Mouse (Mus musculus) spleen, embryonic (tissue): Measurements from ENCODE around the gene Fbxo30.

Experiments
- CTCF ChIA-PET: fragments of 350-600 bp; sonication (Branson Sonifier 250); formaldehyde crosslinking; loops from one replicate; lab custom pipeline; 2022; lab: Charles Lee

Fbxo30 gene

GRCm38 (mm10) chr10:11322316-11322715, 41.2 kb downstream of the Fbxo30 start:
- CTCF ChIA-PET = no interaction called here

GRCm38 (mm10) chr10:11323202-11323898, 42.2 kb downstream of the Fbxo30 start:
- CTCF ChIA-PET = no interaction called here

GRCm38 (mm10) chr10:11326526-11326925, 45.4 kb downstream of the Fbxo30 start:
- CTCF ChIA-PET = no interaction called here

GRCm38 (mm10) chr10:11343205-11344141, 62.3 kb downstream of the Fbxo30 start, which contains the start of gene Epm2a:
Epm2a (plus strand) TSS chr10:11343404.
- CTCF ChIA-PET = interaction anchor here (1.2 kb wide), 1 partner anchor 76 kb away, joined by 3 read pairs; no protein-coding TSS in a partner anchor

- CTCF ChIA-PET = interaction anchor here (0.7 to 1.2 kb wide), 2 partner anchors 77 to 319 kb away, joined by 3 read pairs; no protein-coding TSS in a partner anchor
These were observed 63.7 kb downstream of the Fbxo30 start for GRCm38 (mm10) chr10:11344536-11345468.
